Mouse (Mus musculus) lung, adult 2 months (tissue): ENCODE measurements around the gene Ift20.

Source experiments
- CTCF ChIP-seq: fragments of 200-500 bp; IDR thresholded peaks from 2 replicates; pipeline ENCODE4 v1.5.1; 2011; ENCODE audit warnings: mild to moderate bottlenecking, low read length, control low read depth; ENCODE audit not compliant: insufficient read depth
- POLR2A ChIP-seq: fragments of 200-500 bp; IDR thresholded peaks from 2 replicates; pipeline ENCODE4 v1.6.1; 2011; ENCODE audit warnings: low read depth, mild to moderate bottlenecking, control low read depth, low read length, borderline replicate concordance; ENCODE audit errors: extremely low read depth

DNA sequence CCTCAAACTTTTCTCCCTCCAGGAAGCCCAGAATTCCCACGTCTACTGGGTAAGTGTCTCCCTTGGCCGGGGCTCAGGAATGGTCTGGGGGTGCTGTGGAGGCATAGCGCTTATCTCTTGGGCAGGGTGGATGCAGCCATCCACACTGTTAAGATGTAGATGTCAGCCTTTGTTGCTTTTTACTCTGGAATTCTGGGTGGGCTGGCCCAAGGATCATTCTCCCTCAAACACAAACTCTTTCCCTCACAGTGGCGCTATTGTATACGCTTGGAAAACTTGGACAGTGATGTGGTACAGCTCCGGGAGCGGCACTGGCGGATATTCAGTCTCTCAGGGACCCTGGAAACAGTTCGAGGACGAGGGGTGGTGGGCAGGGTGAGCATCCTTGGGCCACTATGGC lies 17.2 kb upstream of the Ift20 start:
- no peak for TF ChIP-seq POLR2A
- TF ChIP-seq CTCF, result no peak
